Mouse (Mus musculus) ES-Bruce4 (cell line): ENCODE data around the gene Il1rap.

Source experiments
- CTCF ChIP-seq: IDR thresholded peaks from one replicate; pipeline ENCODE4 v1.8.1; 2011; ENCODE audit warnings: low read depth, low read length
- EP300 ChIP-seq: IDR thresholded peaks from 2 replicates; pipeline ENCODE4 v1.6.1; 2011; ENCODE audit warnings: low read depth, low read length; ENCODE audit not compliant: insufficient read depth
- POLR2A ChIP-seq: IDR thresholded peaks from one replicate; pipeline ENCODE4 v1.8.1; 2011; ENCODE audit warnings: low read length; ENCODE audit not compliant: insufficient read depth

GRCm38 (mm10) chr16:26604621-26605020 lies 23.1 kb downstream of the Il1rap start:
- TF ChIP-seq POLR2A (no peak), CTCF (no peak), EP300 (no peak)
